Mouse (Mus musculus): Measurements from ENCODE around the gene Ifngr1. TPM values are rescaled to one million over a fixed set of nuclear protein-coding genes. Genes with fewer than 3 reads are reported as not detected.

Gene Ifngr1
- polyA plus RNA-seq, 1 experiment from 2014 or later = 40.0 TPM

DNA sequence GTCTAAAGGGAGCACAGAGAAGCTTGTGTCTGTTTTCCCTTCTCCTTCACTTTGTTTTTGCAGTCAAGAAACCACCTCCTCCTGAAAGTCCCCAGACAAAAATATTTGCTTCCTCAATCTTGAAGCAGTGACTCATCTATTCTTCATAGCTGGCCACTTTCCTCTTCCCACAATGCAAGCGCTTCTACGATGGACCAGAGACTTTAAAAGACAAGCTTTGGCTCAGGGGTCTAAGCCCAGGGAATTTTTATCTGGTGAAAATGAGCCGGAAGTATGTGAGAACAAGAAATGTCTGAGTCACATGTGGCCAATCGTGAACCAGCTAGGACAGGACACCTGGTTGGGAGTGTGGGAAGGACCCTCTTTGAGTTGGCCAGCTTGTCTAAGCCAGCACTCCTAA is 21.5 kb upstream of the Ifngr1 start:
- Histone ChIP-seq H3K4me2 (no peak overlapping the region), H3K9ac (no peak overlapping the region), H3K4me3 (replicated peaks) (no peak overlapping the region), H3K9me3 (replicated peaks) (no peaks in the 10 kb centered on the region), H3K27me3 (no peaks in the 10 kb centered on the region), H3K27ac (peak overlapping the region; percentile 20; the same call in 1 of the 2 replicates), H3K4me1 (replicated peaks) (0 out of 2 replicates have a peak, but pooled peaks cover 8% of the 10 kb centered on the region), H3K36me3 (no peaks in the 10 kb centered on the region)
- WGBS (ENCODE audit: insufficient replicate concordance) = 31% methylated on average over 4 of the region's 4 CpGs
- DNase-seq = no peak
- ATAC-seq (ENCODE audit: low read depth) = no peak

DNA sequence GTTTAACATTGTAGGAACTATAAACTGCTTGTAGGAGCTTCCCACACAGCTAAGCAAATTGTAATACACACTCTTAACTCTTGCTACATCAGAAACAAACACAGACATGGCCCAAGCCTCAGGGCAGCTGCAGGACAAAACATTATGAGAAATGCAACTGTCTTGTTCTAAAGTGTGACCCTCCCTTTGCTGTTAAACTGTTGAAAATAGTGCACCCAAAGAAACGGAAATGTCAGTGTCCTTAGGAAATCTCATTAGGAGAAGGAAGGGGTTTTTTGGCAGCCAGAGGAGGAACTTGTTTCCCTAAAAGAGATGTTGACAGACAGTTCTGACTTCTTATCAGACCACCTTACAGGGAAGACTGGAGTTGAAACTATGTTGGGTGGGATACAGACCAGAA is 21.0 kb upstream of the Ifngr1 start:
- Histone ChIP-seq H3K27me3 (no peaks in the 10 kb centered on the region), H3K36me3 (no peaks in the 10 kb centered on the region), H3K9ac (no peak overlapping the region), H3K4me2 (no peak overlapping the region), H3K27ac (peak overlapping the region; percentile 20; the same call in 1 of the 2 replicates), H3K4me3 (replicated peaks) (no peak overlapping the region), H3K9me3 (replicated peaks) (no peaks in the 10 kb centered on the region), H3K4me1 (replicated peaks) (0 out of 2 replicates have a peak, but pooled peaks cover 8% of the 10 kb centered on the region)
- DNase-seq (no peak), ATAC-seq (ENCODE audit: low read depth) (no peak)
- 23% methylated on average over 1 of the region's 1 CpGs for WGBS (ENCODE audit: insufficient replicate concordance)

DNA sequence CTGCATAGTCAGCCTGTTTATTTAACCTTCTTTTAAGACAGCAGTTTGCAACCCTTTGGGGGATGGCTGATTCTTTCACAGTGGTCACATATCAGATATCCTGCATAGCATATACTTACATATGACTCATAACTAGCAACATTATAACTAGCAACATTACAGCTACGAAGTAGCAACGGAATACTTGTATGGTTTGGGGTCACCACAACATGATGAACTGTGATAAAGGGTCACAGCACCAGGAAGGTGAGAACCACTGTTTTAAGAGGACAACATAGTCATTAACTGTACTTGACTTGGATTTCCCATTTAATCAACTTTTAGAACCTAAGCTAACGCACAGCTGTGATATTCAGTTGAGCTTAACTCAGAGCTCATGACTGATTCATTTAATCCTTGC is 14.2 kb upstream of the Ifngr1 start:
- WGBS (ENCODE audit: insufficient replicate concordance) = 62% methylated on average over 3 of the region's 3 CpGs
- no peak for ATAC-seq (ENCODE audit: low read depth)
- Histone ChIP-seq H3K27me3 (no peaks in the 10 kb centered on the region), H3K27ac (no peak overlapping the region), H3K4me2 (no peak overlapping the region), H3K9me3 (replicated peaks) (no peaks in the 10 kb centered on the region), H3K36me3 (no peaks in the 10 kb centered on the region), H3K4me1 (replicated peaks) (peaks cover 10% of the 10 kb centered on the region), H3K4me3 (replicated peaks) (no peak overlapping the region), H3K9ac (no peak overlapping the region)
- DNase-seq = no peak

DNA sequence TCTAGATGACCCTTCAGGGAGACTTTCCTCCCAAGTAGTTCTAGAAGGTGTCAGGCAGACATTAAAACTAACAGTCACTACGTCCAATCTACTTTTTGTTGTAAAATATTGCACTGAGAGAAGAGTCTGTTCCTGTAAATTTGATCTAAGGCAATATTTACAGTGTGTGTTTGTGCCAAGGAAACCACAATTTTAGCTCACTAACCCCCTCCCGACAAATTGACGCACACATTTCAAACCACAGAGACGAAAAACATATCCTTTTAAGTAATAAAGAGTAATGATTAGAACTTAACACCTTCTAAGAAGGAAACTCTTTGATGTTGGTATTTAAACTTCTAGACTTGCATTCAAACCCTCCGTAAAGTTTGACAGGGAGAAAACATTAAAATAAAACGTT is 13.7 kb upstream of the Ifngr1 start:
- no peak overlapping the region for H3K4me3 ChIP-seq (replicated peaks)
- 64% methylated on average over 6 of the region's 6 CpGs for WGBS (ENCODE audit: insufficient replicate concordance)
- peaks cover 14% of the 10 kb centered on the region for H3K4me1 ChIP-seq (replicated peaks)

DNA sequence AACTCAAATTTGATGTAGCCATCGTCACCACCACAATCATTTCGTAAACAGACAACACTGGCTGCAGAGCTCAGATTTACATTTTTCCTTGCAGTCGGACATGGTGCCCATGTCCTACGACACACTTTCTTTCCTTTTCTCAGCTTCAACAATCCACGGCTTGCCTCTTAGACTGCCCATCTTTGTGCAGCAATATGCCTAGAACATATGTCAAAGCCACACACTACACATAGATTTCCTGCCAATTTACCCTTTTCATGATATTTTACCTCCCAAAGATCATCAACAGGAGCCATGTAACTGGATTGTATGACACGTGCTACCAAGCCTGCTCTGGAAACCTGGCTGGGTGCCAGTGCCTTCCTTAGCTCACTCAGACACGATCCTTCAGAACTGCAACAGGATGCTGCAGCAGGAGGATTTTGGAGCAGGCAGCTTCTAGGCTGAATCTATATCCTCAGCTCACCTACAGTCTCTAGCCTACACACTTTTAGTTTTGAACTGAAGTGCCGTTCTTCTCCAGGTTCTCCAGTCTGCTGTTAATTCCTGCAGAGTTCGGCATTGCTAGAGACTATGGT is 13.3 kb upstream of the Ifngr1 start:
- Histone ChIP-seq H3K9ac (no peak overlapping the region), H3K27me3 (no peaks in the 10 kb centered on the region), H3K4me1 (replicated peaks) (peaks cover 19% of the 10 kb centered on the region), H3K36me3 (no peaks in the 10 kb centered on the region), H3K4me3 (replicated peaks) (no peak overlapping the region), H3K27ac (no peak overlapping the region), H3K4me2 (no peak overlapping the region), H3K9me3 (replicated peaks) (no peaks in the 10 kb centered on the region)
- ATAC-seq (ENCODE audit: low read depth) (no peak), DNase-seq (no peak)
- 67% methylated on average over 9 of the region's 9 CpGs for WGBS (ENCODE audit: insufficient replicate concordance)

More for the DNA sequence above, 13.7 kb upstream of the Ifngr1 start:
- H3K36me3 ChIP-seq = no peaks in the 10 kb centered on the region
- H3K27me3 ChIP-seq = no peaks in the 10 kb centered on the region
- ATAC-seq (ENCODE audit: low read depth) (no peak), DNase-seq (no peak)
- no peak overlapping the region for H3K27ac ChIP-seq
- no peak overlapping the region for H3K9ac ChIP-seq
- no peaks in the 10 kb centered on the region for H3K9me3 ChIP-seq (replicated peaks)
- H3K4me2 ChIP-seq = no peak overlapping the region

DNA sequence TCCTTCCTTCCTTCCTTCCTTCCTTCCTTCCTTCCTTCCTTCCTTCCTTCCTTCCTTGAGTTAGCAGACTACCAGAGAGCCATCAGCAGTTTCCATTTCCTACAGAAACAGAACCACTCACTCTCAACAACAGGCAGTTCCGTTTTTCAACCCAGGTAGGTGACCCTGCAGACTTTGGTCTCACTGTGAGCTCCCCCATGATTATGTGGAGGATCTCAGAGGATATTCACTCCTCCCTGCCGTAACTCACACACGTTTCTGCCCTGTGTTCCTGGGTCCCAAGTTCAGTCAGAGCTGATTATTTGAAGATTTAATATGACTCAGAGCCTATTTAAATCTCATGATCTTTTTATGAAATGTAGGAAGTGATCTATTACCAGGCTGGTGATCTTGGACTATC is 11.1 kb upstream of the Ifngr1 start:
- ATAC-seq (ENCODE audit: low read depth) (no peak), DNase-seq (no peak)
- Histone ChIP-seq H3K4me3 (replicated peaks) (no peak overlapping the region), H3K27ac (no peak overlapping the region), H3K9ac (no peak overlapping the region), H3K9me3 (replicated peaks) (no peaks in the 10 kb centered on the region), H3K4me2 (no peak overlapping the region), H3K4me1 (replicated peaks) (peaks cover 40% of the 10 kb centered on the region), H3K27me3 (no peaks in the 10 kb centered on the region), H3K36me3 (no peaks in the 10 kb centered on the region)
- WGBS (ENCODE audit: insufficient replicate concordance) = 72% methylated on average over 3 of the region's 3 CpGs

DNA sequence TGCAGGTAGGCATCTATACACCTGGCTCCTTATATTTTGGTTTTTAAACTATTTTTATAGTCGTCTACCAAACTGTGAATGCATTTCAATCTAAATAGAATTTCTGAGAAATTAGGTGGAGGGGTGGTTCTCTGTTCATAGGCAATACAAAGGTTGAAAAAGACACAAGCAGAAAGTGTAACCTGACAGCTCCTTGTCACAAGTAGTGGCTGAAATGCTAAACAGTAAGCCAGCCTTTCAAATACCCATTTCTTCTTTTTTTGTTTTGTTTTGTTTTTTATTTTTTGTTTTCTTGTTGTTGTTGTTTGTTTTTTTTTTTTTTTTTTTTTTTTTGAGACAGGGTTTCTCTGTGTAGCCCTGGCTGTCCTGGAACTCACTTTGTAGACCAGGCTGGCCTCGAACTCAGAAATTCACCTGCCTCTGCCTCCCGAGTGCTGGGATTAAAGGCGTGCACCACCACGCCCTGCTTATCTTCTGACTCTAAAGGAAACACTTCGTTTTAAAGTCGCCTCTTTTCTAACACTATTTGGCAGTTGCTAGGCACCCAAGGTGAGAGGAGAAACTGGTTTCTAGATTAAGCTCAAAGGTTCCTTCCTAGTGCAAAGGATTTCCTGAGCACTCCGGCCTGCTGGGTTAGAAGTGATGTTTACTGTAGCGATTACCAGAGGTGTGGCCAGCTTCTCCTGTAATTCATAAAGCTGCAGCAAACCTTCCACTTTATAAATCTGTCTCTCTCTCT is 9.7 kb upstream of the Ifngr1 start:
- 18% methylated on average over 9 of the region's 9 CpGs for WGBS (ENCODE audit: insufficient replicate concordance)
- no peak overlapping the region for H3K4me2 ChIP-seq
- ATAC-seq (ENCODE audit: low read depth) (no peak), DNase-seq (no peak)
- H3K36me3 ChIP-seq = no peaks in the 10 kb centered on the region
- peaks cover 53% of the 10 kb centered on the region for H3K4me1 ChIP-seq (replicated peaks)
- H3K27ac ChIP-seq = peak overlapping the region; percentile 71
- no peaks in the 10 kb centered on the region for H3K27me3 ChIP-seq
- H3K9me3 ChIP-seq (replicated peaks) = no peaks in the 10 kb centered on the region
- no peak overlapping the region for H3K4me3 ChIP-seq (replicated peaks)
- H3K9ac ChIP-seq = no peak overlapping the region

DNA sequence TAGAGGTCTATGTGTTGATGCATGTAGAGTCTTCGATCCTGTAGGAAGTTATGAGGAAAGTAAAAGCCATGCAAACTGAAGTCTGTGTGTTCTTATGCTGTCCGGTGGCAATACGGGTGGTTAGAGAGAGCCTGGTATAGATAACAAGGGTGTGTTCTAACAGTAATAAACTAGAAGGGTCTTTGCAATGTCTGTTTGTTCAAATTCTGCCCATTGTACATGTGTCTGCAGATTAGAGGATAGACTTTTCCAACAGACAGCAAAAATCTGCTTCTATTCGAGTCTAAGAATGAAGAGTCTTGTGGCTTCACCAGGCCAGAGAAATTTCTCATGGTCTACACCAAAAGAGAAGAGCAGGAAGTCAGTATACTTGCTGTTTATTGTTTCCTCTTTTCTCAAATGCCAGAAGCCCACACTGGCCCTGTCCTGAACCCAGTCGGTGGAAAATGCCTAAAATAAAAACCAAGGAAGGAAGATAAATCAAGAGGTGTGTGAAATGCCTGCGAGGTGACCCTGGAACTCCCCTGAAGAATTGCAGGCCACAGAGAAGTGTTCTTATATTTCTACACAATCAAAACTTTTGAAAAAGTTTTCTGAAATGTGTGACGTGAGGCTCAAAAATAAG is 8.8 kb upstream of the Ifngr1 start:
- H3K9ac ChIP-seq = no peak overlapping the region
- ATAC-seq (ENCODE audit: low read depth) (peak; percentile 51; the same call in 1 of the 2 replicates), DNase-seq (no peak)
- no peaks in the 10 kb centered on the region for H3K27me3 ChIP-seq
- no peak overlapping the region for H3K4me3 ChIP-seq (replicated peaks)
- peaks cover 57% of the 10 kb centered on the region for H3K4me1 ChIP-seq (replicated peaks)
- H3K36me3 ChIP-seq = no peaks in the 10 kb centered on the region
- H3K4me2 ChIP-seq = no peak overlapping the region
- 21% methylated on average over 7 of the region's 7 CpGs for WGBS (ENCODE audit: insufficient replicate concordance)
- peak overlapping the region; percentile 71 for H3K27ac ChIP-seq
- no peaks in the 10 kb centered on the region for H3K9me3 ChIP-seq (replicated peaks)

DNA sequence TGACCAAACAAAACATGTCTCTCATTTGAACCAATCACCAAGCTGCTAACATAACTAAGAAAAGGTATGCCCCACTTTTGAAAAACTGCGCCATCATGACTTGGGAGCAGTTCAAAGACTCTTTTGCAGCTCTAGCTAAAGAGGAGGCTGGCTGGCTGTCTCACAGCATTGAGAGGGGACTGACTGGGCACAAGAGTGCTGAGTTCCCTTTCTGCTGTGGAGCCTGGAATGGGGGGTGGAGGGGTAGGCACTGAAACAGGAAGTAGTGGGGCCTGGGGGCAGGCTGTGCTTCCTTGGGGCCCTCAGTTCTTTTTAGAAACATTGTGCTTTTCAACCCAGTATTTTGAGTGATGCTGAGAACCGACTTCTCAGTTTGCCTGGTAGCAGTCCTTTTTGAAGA is 7.7 kb upstream of the Ifngr1 start:
- WGBS (ENCODE audit: insufficient replicate concordance) = 38% methylated on average over 2 of the region's 2 CpGs
- ATAC-seq (ENCODE audit: low read depth) = no peak
- H3K4me3 ChIP-seq (replicated peaks) = no peak overlapping the region
- no peaks in the 10 kb centered on the region for H3K9me3 ChIP-seq (replicated peaks)
- DNase-seq = no peak
- no peaks in the 10 kb centered on the region for H3K36me3 ChIP-seq
- H3K4me1 ChIP-seq (replicated peaks) = peaks cover 54% of the 10 kb centered on the region
- no peak overlapping the region for H3K9ac ChIP-seq
- H3K27ac ChIP-seq = peak overlapping the region; percentile 71
- peak overlapping the region; percentile 6 for H3K4me2 ChIP-seq
- H3K27me3 ChIP-seq = no peaks in the 10 kb centered on the region

DNA sequence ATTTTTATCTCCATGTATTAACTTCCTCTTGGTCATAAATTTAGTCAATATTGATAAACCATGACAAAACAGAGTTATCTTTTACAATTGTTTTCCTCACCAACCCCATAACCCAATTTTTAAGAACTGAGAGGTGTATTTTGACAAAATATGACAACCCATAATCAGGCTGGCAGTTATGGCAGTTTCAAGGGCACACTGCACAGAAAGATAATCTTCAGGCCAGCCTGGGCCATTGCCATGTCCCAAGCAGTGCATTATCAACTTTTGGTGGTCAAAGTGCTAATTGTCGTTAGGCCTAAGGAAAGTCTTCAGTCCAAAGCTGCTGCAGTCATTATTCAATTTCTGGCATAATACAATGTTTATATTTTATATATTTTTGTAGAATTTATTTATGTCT is 6.9 kb upstream of the Ifngr1 start:
- Histone ChIP-seq H3K9me3 (replicated peaks) (no peaks in the 10 kb centered on the region), H3K36me3 (no peaks in the 10 kb centered on the region), H3K4me3 (replicated peaks) (no peak overlapping the region), H3K9ac (no peak overlapping the region), H3K4me1 (replicated peaks) (peaks cover 62% of the 10 kb centered on the region), H3K27ac (peak overlapping the region; percentile 71; the same call in 1 of the 2 replicates), H3K27me3 (no peaks in the 10 kb centered on the region), H3K4me2 (no peak overlapping the region)
- DNase-seq (no peak), ATAC-seq (ENCODE audit: low read depth) (0 out of 2 replicates have a peak, but pooled peaks have one; percentile 32)
- 21% methylated on average over 1 of the region's 1 CpGs for WGBS (ENCODE audit: insufficient replicate concordance)

DNA sequence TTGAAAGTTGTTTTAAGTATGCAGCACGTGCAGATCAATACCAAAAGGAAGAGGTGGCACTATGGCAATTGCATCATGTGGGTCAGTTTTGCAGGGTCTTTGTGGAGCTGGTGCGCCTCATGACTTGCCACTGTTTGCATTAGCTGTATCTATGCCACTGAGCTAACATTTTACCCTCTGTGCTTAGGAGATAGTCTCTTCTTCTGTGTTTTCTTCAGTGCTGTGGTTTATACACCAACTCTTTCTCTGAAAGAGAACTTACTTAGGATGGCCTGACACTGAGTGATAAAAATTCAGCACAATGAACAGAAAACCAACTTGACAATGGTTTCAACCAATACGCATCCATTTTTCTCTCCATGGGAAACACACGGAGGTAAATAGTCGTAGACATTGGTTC is 5.9 kb upstream of the Ifngr1 start:
- Histone ChIP-seq H3K36me3 (no peaks in the 10 kb centered on the region), H3K27me3 (no peaks in the 10 kb centered on the region), H3K4me1 (replicated peaks) (peaks cover 72% of the 10 kb centered on the region), H3K9ac (no peak overlapping the region), H3K27ac (peak overlapping the region; percentile 66), H3K4me2 (no peak overlapping the region), H3K9me3 (replicated peaks) (no peaks in the 10 kb centered on the region), H3K4me3 (replicated peaks) (no peak overlapping the region)
- DNase-seq (no peak), ATAC-seq (ENCODE audit: low read depth) (peak; percentile 59)
- 34% methylated on average over 5 of the region's 5 CpGs for WGBS (ENCODE audit: insufficient replicate concordance)
